Mouse (Mus musculus): ENCODE results near the gene Nell2. TPM values are rescaled to one million over a fixed set of nuclear protein-coding genes. Genes with fewer than 3 reads are reported as not detected.
"Not testable (repeated sequence)": the region's sequence is repeated elsewhere in the genome, so short reads cannot be mapped to it uniquely, and the experiment has no call there.

Gene Nell2
- 100 to 1,000 TPM; 502 to 560 TPM for total RNA-seq (2021)

- intact Hi-C loops (cut with DNase I) = loop anchor here (5.0 kb wide), 4 partner anchors 39 to 756 kb away; no protein-coding TSS in a partner anchor
- DNase-seq (ENCODE audit: low spot score in 2 of 2) = peak; percentile 75 to 84
These were observed at the start of gene Nell2 for GRCm38 (mm10) chr15:95527948-95528861. Nell2 (minus strand) TSS chr15:95528559.

DNA sequence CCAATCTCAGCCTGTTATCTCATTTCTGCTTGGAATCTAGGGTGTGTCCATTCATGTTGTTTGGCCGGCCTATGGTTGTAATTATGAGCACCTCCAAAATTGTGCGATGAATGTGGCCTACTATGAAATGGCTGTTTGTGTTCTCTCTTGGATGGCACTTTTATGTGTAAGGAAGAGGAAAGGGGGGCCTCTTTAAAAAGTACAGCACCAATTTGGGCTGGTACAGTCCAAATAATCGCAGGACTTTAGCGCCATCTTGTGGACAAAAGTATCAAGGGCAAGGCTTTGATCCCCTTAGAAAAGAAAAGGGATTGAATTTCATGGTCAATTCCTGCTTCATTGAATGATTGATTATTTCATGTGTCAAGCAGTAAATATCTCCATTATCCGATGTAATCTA lies 46.3 kb upstream of the Nell2 start:
- DNase-seq (ENCODE audit: low spot score in 2 of 2) = peak; percentile 76 to 77
- intact Hi-C loops (cut with DNase I) = loop anchor here (2.0 to 5.0 kb wide), 4 partner anchors 37 to 852 kb away; no protein-coding TSS in a partner anchor

GRCm38 (mm10) chr15:95569606-95570005 lies 41.2 kb upstream of the Nell2 start:
- peak in 1 of 2 experiments; percentile 11 for DNase-seq (ENCODE audit: low spot score in 2 of 2)

DNA sequence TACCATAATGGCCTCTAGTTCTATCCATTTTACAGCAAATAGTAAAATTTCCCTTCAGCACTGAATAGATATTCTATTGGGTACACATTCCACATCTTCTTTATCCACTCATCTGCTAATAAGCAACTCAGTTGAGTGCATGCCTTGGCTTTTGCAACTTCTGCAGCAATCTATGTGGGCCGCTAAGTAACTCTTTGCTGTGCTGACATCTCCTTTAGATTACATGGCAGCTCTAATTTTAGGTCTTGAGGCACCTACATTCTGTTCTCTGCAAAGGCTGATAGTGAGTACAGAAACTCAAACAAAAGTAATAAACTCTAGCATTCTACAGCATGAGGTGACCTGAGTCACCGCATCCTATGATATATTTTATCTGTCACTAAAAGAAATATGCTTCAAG lies 36.8 kb upstream of the Nell2 start:
- intact Hi-C loops (cut with DNase I) = loop anchor here (5.0 kb wide), 1 partner anchor 38 kb away; the partner anchor contains the start of gene Nell2
- DNase-seq (ENCODE audit: low spot score in 2 of 2) = no peak

More at GRCm38 (mm10) chr15:95569606-95570005, 41.2 kb upstream of the Nell2 start:
- intact Hi-C loops (cut with DNase I) = loop anchor here (5.0 kb wide), 3 partner anchors 32 to 847 kb away; partner anchors contain the start of gene Nell2

DNA sequence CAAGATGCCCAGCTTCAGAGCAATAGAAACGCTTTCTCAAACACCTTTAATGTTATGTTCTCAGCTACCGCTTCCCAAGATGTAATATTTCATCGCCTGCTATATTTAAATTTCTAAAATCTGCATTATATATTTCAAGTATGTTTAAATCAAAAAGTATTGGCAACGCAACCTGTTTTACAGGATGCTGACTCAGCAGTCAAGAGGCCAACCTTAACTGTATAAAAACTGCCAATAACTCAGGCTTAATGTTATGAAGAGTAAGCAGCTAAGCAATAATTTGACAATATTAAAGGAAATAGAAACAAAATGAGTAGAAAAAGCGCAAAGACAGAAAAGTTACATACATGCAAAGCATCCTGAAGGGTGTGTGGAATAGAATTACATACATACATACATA lies 32.9 kb upstream of the Nell2 start:
- DNase-seq (ENCODE audit: low spot score in 2 of 2) = no peak
- intact Hi-C loops (cut with DNase I) = no loop called here

DNA sequence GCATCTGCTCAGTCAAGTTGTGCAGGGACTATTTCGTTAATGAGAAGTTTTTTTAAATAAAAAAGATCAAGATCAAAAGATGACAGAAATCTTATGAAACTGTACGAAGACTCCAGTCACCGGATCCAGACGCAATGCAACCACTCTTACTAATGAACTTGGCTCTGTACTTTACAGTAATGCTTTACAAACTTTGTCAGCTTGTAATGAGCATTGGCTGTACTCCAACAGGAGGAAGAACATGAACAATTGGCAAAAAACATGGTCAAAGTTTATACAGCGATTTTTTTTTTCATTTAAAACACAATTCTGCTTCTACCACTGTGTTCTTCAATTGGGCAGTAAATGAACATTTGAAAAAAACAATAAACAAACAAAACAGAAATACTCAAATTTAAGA lies 21.7 kb upstream of the Nell2 start:
- intact Hi-C loops (cut with DNase I) = no loop called here
- no peak for DNase-seq (ENCODE audit: low spot score in 2 of 2)

DNA sequence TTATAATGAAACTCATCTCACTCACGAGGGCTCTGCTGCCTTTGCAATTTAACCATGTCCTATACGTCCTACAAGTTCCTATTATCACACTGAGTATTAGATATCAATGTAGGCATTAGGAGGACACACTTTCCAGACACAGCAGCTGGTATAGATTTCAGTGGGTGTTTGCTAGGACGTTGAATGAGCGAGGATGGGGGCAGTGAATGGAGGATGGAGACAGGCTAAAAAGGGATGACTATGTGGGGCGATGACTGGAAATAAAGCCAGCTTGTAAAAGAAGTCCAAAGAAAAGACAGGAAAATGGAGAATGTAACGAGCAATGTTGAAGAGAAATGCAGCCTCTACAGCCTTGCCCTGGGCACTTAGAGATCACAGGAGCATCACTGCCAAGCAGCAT lies 14.3 kb upstream of the Nell2 start:
- intact Hi-C loops (cut with DNase I) = loop anchor here (10.0 kb wide), 1 partner anchor 698 kb away; no protein-coding TSS in a partner anchor
- peak in 1 of 2 experiments; percentile 77 for DNase-seq (ENCODE audit: low spot score in 2 of 2)

- peak; percentile 42 to 55 for DNase-seq (ENCODE audit: low spot score in 2 of 2)
- intact Hi-C loops (cut with DNase I) = loop anchor here (5.0 kb wide), 1 partner anchor 36 kb away; no protein-coding TSS in a partner anchor
These were observed 8.4 kb upstream of the Nell2 start for GRCm38 (mm10) chr15:95536724-95537123.

DNA sequence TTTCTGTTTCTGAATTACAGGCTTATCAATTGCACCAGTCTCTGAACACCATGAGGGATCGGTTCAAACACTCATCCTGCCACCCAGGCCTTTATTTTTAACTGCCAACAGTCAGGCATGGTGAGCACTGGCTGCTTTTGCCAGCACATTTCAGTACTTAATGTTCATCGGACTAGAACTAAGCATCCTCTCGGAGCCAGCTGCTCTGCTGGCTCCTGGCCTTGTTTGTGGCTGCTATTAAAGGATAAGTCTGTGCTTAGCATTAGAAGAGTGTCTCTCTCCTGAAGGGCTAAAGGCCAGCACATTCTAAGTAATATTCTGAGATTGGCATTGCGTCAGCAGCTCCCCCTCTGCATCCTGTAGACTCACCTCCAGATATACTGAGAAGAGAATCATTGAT lies 7.9 kb upstream of the Nell2 start:
- peak; percentile 64 to 67 for DNase-seq (ENCODE audit: low spot score in 2 of 2)
- intact Hi-C loops (cut with DNase I) = loop anchor here (5.0 kb wide), 1 partner anchor 36 kb away; no protein-coding TSS in a partner anchor

- intact Hi-C loops (cut with DNase I) = loop anchor here (5.0 kb wide), 1 partner anchor 38 kb away; no protein-coding TSS in a partner anchor
- DNase-seq (ENCODE audit: low spot score in 2 of 2) = peak in 1 of 2 experiments; percentile 62
These were observed 6.3 kb upstream of the Nell2 start for GRCm38 (mm10) chr15:95534644-95535043.

- peak in 1 of 2 experiments; percentile 35 for DNase-seq (ENCODE audit: low spot score in 2 of 2)
- intact Hi-C loops (cut with DNase I) = loop anchor here (5.0 kb wide), 4 partner anchors 40 to 755 kb away; no protein-coding TSS in a partner anchor
These were observed 855 bp downstream of the Nell2 start for GRCm38 (mm10) chr15:95527461-95527947.

- DNase-seq (ENCODE audit: low spot score in 2 of 2) = peak in 1 of 2 experiments; percentile 42
- intact Hi-C loops (cut with DNase I) = loop anchor here (5.0 kb wide), 4 partner anchors 40 to 755 kb away; no protein-coding TSS in a partner anchor
These were observed 1.5 kb downstream of the Nell2 start for GRCm38 (mm10) chr15:95526626-95527411.

- intact Hi-C loops (cut with DNase I) = loop anchor here (5.0 kb wide), 4 partner anchors 39 to 754 kb away; no protein-coding TSS in a partner anchor
- peak; percentile 71 to 87 for DNase-seq (ENCODE audit: low spot score in 2 of 2)
These were observed 2.4 kb downstream of the Nell2 start for GRCm38 (mm10) chr15:95525997-95526396.

GRCm38 (mm10) chr15:95518204-95518603 lies 10.2 kb downstream of the Nell2 start:
- intact Hi-C loops (cut with DNase I) = no loop called here
- no peak for DNase-seq (ENCODE audit: low spot score in 2 of 2)

DNA sequence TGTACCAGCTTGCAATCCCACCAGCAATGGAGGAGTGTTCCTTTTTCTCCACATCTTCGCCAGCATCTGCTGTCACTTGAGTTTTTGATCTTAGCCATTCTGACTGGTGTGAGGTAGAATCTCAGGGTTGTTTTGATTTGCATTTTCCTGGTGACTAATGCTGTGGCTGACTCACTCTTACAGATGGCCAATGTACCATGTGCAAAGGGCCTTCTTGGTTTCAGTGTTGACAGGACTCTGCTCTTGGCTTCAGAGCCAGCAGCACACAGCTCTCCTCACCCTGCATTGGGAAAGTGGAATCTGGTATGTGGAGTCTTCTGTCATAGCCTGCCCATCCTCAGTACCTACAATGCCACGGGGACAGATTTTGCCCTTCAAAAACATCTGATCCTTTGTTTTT lies 15.1 kb downstream of the Nell2 start:
- intact Hi-C loops (cut with DNase I) = not testable (repeated sequence)
- peak in 1 of 2 experiments; percentile 74 for DNase-seq (ENCODE audit: low spot score in 2 of 2)

GRCm38 (mm10) chr15:95495666-95496065 lies 32.7 kb downstream of the Nell2 start:
- intact Hi-C loops (cut with DNase I) = no loop called here
- peak in 1 of 2 experiments; percentile 76 for DNase-seq (ENCODE audit: low spot score in 2 of 2)

DNA sequence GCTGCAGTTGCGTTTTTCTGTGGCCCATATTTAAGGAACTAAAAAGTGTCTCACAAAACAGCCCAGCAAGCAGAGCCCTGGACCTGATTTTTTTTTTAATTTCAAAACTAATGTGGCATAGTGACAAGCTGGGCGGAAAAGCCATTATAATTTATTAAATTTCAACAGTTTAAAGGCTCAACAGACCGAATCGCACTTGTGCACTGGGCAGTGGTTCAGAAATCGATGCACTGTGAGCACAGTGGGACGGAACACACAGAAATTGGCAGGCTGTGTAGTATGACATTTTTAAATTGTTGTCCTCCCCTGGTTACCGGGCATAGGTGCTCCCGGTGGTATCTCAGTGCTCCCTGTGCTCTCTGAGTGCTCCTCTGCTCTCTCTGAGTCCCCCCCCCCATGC lies 33.2 kb downstream of the Nell2 start:
- intact Hi-C loops (cut with DNase I) = no loop called here
- DNase-seq (ENCODE audit: low spot score in 2 of 2) = no peak

DNA sequence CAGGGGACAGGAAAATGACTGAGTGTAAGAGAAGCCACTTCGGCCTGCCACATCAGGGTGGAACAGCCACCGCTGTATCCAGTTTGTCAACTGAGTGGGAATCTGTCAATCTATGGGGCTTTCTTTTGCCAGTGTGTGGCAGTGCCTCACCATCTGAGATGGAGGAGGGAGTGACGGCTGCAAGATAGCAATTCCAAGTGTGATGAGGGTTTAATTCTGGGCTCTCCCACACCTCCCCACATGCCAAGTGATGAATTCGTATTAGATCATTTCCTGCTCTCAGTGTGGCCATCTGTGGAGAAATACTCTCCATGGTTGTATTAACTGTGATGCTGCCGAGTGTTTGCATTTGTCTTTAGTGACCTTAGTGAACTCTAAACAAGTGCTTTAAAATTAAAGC lies 36.2 kb downstream of the Nell2 start:
- peak; percentile 50 to 93 for DNase-seq (ENCODE audit: low spot score in 2 of 2)
- intact Hi-C loops (cut with DNase I) = no loop called here

GRCm38 (mm10) chr15:95489174-95489573 lies 39.2 kb downstream of the Nell2 start:
- no peak for DNase-seq (ENCODE audit: low spot score in 2 of 2)
- intact Hi-C loops (cut with DNase I) = loop anchor here (2.0 to 5.0 kb wide), 3 partner anchors 26 to 717 kb away; partner anchors contain the start of gene Nell2
